Mouse (Mus musculus) MEL (cell line): ENCODE measurements around the gene Phf21a. TPM values are rescaled to one million over a fixed set of nuclear protein-coding genes. Genes with fewer than 3 reads are reported as not detected.

Experiments used
- DNase-seq: peaks from one replicate; pipeline ENCODE4 v3.0.0; 2011; ENCODE audit warnings: low read depth, low spot score
- H3K27ac ChIP-seq: 2 replicates; pipeline ENCODE4 v1.5.1; 2012; ENCODE audit warnings: low read depth, mild to moderate bottlenecking, control low read depth, low read length, moderate library complexity; ENCODE audit not compliant: control insufficient read depth
- H3K27me3 ChIP-seq, 2 experiments: fragments of 150-350 bp in 1 of 2; sonication (generic) in 1 of 2; 2 replicates each; pipeline ENCODE4 v1.6.1; 2012; ENCODE audit warnings: low read length in 2 of 2, mild to moderate bottlenecking in 2 of 2, improper control_type of control experiment in 1 of 2, moderate library complexity in 1 of 2; ENCODE audit not compliant: insufficient read depth in 2 of 2, control insufficient read depth in 1 of 2
- H3K36me3 ChIP-seq, 2 experiments: 2 replicates each; pipeline ENCODE4 v1.6.1; 2012 to 2014; ENCODE audit warnings: low read length in 2 of 2, improper control_type of control experiment in 1 of 2, inconsistent platforms in 1 of 2, mild to moderate bottlenecking in 1 of 2; ENCODE audit not compliant: insufficient read depth in 2 of 2, control insufficient read depth in 1 of 2
- H3K4me1 ChIP-seq, 2 experiments: fragments of 150-350 bp in 1 of 2; sonication (generic) in 1 of 2; 2 replicates each; pipeline ENCODE4 v1.6.1; 2012; ENCODE audit warnings: low read length in 2 of 2, improper control_type of control experiment in 1 of 2, mild to moderate bottlenecking in 1 of 2; ENCODE audit not compliant: insufficient read depth in 2 of 2, control insufficient read depth in 1 of 2
- H3K4me3 ChIP-seq, 2 experiments: fragments of 150-350 bp in 1 of 2; sonication (generic) in 1 of 2; 2 replicates each; pipeline ENCODE4 v1.5.1; 2012; ENCODE audit warnings: low read depth in 2 of 2, low read length in 2 of 2, mild to moderate bottlenecking in 2 of 2, moderate library complexity in 2 of 2, control low read depth in 1 of 2, improper control_type of control experiment in 1 of 2; ENCODE audit not compliant: control insufficient read depth in 1 of 2, insufficient read depth in 1 of 2
- H3K79me2 ChIP-seq: 2 replicates; pipeline ENCODE4 v1.6.1; 2012; ENCODE audit warnings: mild to moderate bottlenecking, low read length, moderate library complexity; ENCODE audit not compliant: control insufficient read depth, poor library complexity, insufficient read depth
- H3K9ac ChIP-seq: 2 replicates; pipeline ENCODE4 v1.6.1; 2012; ENCODE audit warnings: low read depth, mild to moderate bottlenecking, control low read depth, low read length, moderate library complexity; ENCODE audit not compliant: control insufficient read depth, poor library complexity, severe bottlenecking
- H3K9me3 ChIP-seq: fragments of 150-350 bp; sonication (generic); replicated peaks from 2 replicates; pipeline ENCODE4 v1.6.1; 2012; ENCODE audit warnings: mild to moderate bottlenecking, low read length, improper control_type of control experiment, moderate library complexity; ENCODE audit not compliant: insufficient read depth
- CTCF ChIP-seq, 3 experiments: IDR thresholded peaks in 2 of 3; conservative IDR thresholded peaks in 1 of 3; 2 replicates each; pipeline ENCODE4 v1.5.1; 2011 to 2012; ENCODE audit warnings: low read length in 3 of 3, low read depth in 2 of 3, mild to moderate bottlenecking in 2 of 3, improper control_type of control experiment in 1 of 3, inconsistent platforms in 1 of 3, mixed read lengths in 1 of 3, moderate library complexity in 1 of 3; ENCODE audit not compliant: control insufficient read depth in 1 of 3, insufficient read depth in 1 of 3, poor library complexity in 1 of 3, severe bottlenecking in 1 of 3
- ELF1 ChIP-seq: IDR thresholded peaks from 2 replicates; pipeline ENCODE4 v1.6.1; 2014; ENCODE audit warnings: low read depth, mild to moderate bottlenecking, inconsistent platforms, low read length, improper control_type of control experiment, moderate library complexity
- ETS1 ChIP-seq: IDR thresholded peaks from 2 replicates; pipeline ENCODE4 v1.6.1; 2012; ENCODE audit warnings: low read depth, mild to moderate bottlenecking, inconsistent platforms, low read length, improper control_type of control experiment, moderate library complexity
- GABPA ChIP-seq: IDR thresholded peaks from 2 replicates; pipeline ENCODE4 v1.6.1; 2012; ENCODE audit warnings: low read depth, mild to moderate bottlenecking, inconsistent platforms, low read length, improper control_type of control experiment, moderate library complexity
- GATA1 ChIP-seq: IDR thresholded peaks from 2 replicates; pipeline ENCODE4 v1.6.1; 2011; ENCODE audit warnings: low read depth, low read length, improper control_type of control experiment
- HCFC1 ChIP-seq: IDR thresholded peaks from 2 replicates; pipeline ENCODE4 v1.6.1; 2012; ENCODE audit warnings: low read depth, mild to moderate bottlenecking, inconsistent platforms, low read length, improper control_type of control experiment, moderate library complexity
- JUND ChIP-seq: IDR thresholded peaks from 2 replicates; pipeline ENCODE4 v1.6.1; 2011; ENCODE audit warnings: low read depth, mild to moderate bottlenecking, improper control_type of control experiment, low read length
- MAX ChIP-seq: IDR thresholded peaks from 2 replicates; pipeline ENCODE4 v1.6.1; 2011; ENCODE audit warnings: low read length, improper control_type of control experiment
- MAZ ChIP-seq: IDR thresholded peaks from 2 replicates; pipeline ENCODE4 v1.6.1; 2012; ENCODE audit warnings: low read depth, mild to moderate bottlenecking, inconsistent platforms, low read length, improper control_type of control experiment
- MXI1 ChIP-seq: IDR thresholded peaks from 2 replicates; pipeline ENCODE4 v1.6.1; 2011; ENCODE audit warnings: mild to moderate bottlenecking, low read depth, low read length, improper control_type of control experiment
- MYB ChIP-seq: IDR thresholded peaks from 2 replicates; pipeline ENCODE4 v1.6.1; 2011; ENCODE audit warnings: mild to moderate bottlenecking, low read depth, low read length, improper control_type of control experiment
- MYC ChIP-seq: IDR thresholded peaks from 2 replicates; pipeline ENCODE4 v1.6.1; 2011; ENCODE audit warnings: low read depth, mild to moderate bottlenecking, low read length, improper control_type of control experiment, moderate library complexity
- NRF1 ChIP-seq: IDR thresholded peaks from 2 replicates; pipeline ENCODE4 v1.6.1; 2014; ENCODE audit warnings: low read depth, mild to moderate bottlenecking, inconsistent platforms, low read length, improper control_type of control experiment, moderate library complexity; ENCODE audit not compliant: poor library complexity, insufficient read depth, severe bottlenecking
- POLR2A ChIP-seq, 2 experiments: IDR thresholded peaks; 2 replicates each; pipeline ENCODE4 v1.6.1; 2011 to 2012; ENCODE audit warnings: low read length in 2 of 2, mild to moderate bottlenecking in 2 of 2, control low read depth in 1 of 2, improper control_type of control experiment in 1 of 2, low read depth in 1 of 2, moderate library complexity in 1 of 2; ENCODE audit not compliant: control insufficient read depth in 1 of 2, insufficient read depth in 1 of 2, poor library complexity in 1 of 2
- POLR2AphosphoS2 ChIP-seq: IDR thresholded peaks from 2 replicates; pipeline ENCODE4 v1.6.1; 2011; ENCODE audit warnings: low read length, improper control_type of control experiment
- SIN3A ChIP-seq: IDR thresholded peaks from 2 replicates; pipeline ENCODE4 v1.6.1; 2012; ENCODE audit warnings: low read length, improper control_type of control experiment, inconsistent platforms
- SMC3 ChIP-seq: IDR thresholded peaks from 2 replicates; pipeline ENCODE4 v1.6.1; 2011; ENCODE audit warnings: low read depth, low read length, improper control_type of control experiment
- TAL1 ChIP-seq: IDR thresholded peaks from 2 replicates; pipeline ENCODE4 v1.6.1; 2012; ENCODE audit warnings: mild to moderate bottlenecking, inconsistent platforms, low read length, moderate library complexity, mixed read lengths
- TBP ChIP-seq: IDR thresholded peaks from 2 replicates; pipeline ENCODE4 v1.8.0; 2011; ENCODE audit warnings: low read depth, low read length, improper control_type of control experiment
- TCF12 ChIP-seq: IDR thresholded peaks from 2 replicates; pipeline ENCODE4 v1.6.1; 2014; ENCODE audit warnings: low read depth, mild to moderate bottlenecking, inconsistent platforms, low read length, improper control_type of control experiment, moderate library complexity
- UBTF ChIP-seq: IDR thresholded peaks from 2 replicates; pipeline ENCODE4 v1.6.1; 2012; ENCODE audit warnings: low read depth, mild to moderate bottlenecking, inconsistent platforms, low read length, improper control_type of control experiment, moderate library complexity, borderline replicate concordance; ENCODE audit not compliant: insufficient read depth
- USF1 ChIP-seq: IDR thresholded peaks from 2 replicates; pipeline ENCODE4 v1.6.1; 2014; ENCODE audit warnings: low read depth, mild to moderate bottlenecking, inconsistent platforms, low read length, improper control_type of control experiment, moderate library complexity
- USF2 ChIP-seq, 2 experiments: IDR thresholded peaks; 2 replicates each; pipeline ENCODE4 v1.6.1; 2011 to 2012; ENCODE audit warnings: improper control_type of control experiment in 2 of 2, low read length in 2 of 2, borderline replicate concordance in 1 of 2, inconsistent platforms in 1 of 2, low read depth in 1 of 2, mild to moderate bottlenecking in 1 of 2; ENCODE audit not compliant: insufficient read depth in 1 of 2
- ZNF384 ChIP-seq: IDR thresholded peaks from 2 replicates; pipeline ENCODE4 v1.6.1; 2012; ENCODE audit warnings: low read depth, mild to moderate bottlenecking, inconsistent platforms, low read length, improper control_type of control experiment
- polyA plus RNA-seq, 2 experiments: library from polyadenylated mRNA; stranded (reverse) in 1 of 2; unstranded in 1 of 2; fragments of >175 nt in 1 of 2; fragments of >200 nt in 1 of 2; gene quantifications; 2 replicates each; pipeline versions ENCODE4 v1.2.1 to v1.2.4; 2012; ENCODE audit warnings: low replicate concordance in 2 of 2, low read depth in 1 of 2; ENCODE audit not compliant: insufficient read length in 2 of 2, insufficient read depth in 1 of 2, missing spikeins in 1 of 2
- total RNA-seq: library from RNA; depleted of rRNA; stranded (reverse); fragments of 300-350 nt; gene quantifications from 2 replicates; pipeline ENCODE4 v1.2.3, GENCODE M21; 2012

Gene Phf21a
- total and polyA plus RNA-seq, 3 experiments = 4.7 to 245 (median 15.6) TPM

GRCm38 (mm10) chr2:92191826-92192581 is 99.1 kb downstream of the Phf21a start (continued):
- TF ChIP-seq ELF1 (peak; percentile 46; the same call in 1 of the 2 replicates), JUND (no peak), MAX (peak; percentile 26; the same call in 1 of the 2 replicates), UBTF (no peak), SMC3 (no peak), MXI1 (peak; percentile 71; the same call in 1 of the 2 replicates), USF1 (no peak), GABPA (no peak), POLR2AphosphoS2 (no peak), TBP (peak; percentile 98), USF2 (IDR thresholded peaks at IDR 0.05; ENCODE audit: borderline replicate concordance in 1 of 2, insufficient read depth in 1 of 2, low read depth in 1 of 2, low read length in 2 of 2) (no peak), ETS1 (no peak)

GRCm38 (mm10) chr2:92198126-92198525 is 105.2 kb downstream of the Phf21a start:
- Histone ChIP-seq H3K79me2 (no peaks in the 10 kb centered on the region), H3K27ac (no peak overlapping the region)
- TF ChIP-seq SIN3A (no peak), TAL1 (no peak), MYB (no peak), MYC (no peak), GATA1 (no peak), ZNF384 (no peak), ELF1 (no peak), NRF1 (no peak), HCFC1 (no peak), MAZ (no peak), CTCF (IDR thresholded peaks at IDR 0.05 in 2 of 3, conservative IDR thresholded peaks at IDR 0.05 in 1 of 3; ENCODE audit: control insufficient read depth in 1 of 3, insufficient read depth in 1 of 3, low read depth in 2 of 3, low read length in 3 of 3, poor library complexity in 1 of 3, severe bottlenecking in 1 of 3) (no peak), POLR2A (IDR thresholded peaks at IDR 0.05; ENCODE audit: control insufficient read depth in 1 of 2, insufficient read depth in 1 of 2, low read depth in 1 of 2, low read length in 2 of 2, poor library complexity in 1 of 2) (no peak), POLR2AphosphoS2 (no peak), TCF12 (no peak)
- TF ChIP-seq, all 39 proteins: peak for 0
- no peaks in the 10 kb centered on the region for H3K9me3 ChIP-seq
- H3K27me3 ChIP-seq = no peaks in the 10 kb centered on the region
- DNase-seq = no peak
- no peak overlapping the region for H3K4me3 ChIP-seq
- no peak overlapping the region for H3K9ac ChIP-seq
- H3K4me1 ChIP-seq = no peaks in the 10 kb centered on the region
- no peaks in the 10 kb centered on the region for H3K36me3 ChIP-seq
